Mouse (Mus musculus) right cerebral cortex, adult 18-20 months (tissue): ENCODE data around the gene Pkd1l1.
A peak's percentile ranks its signal among the peaks of the same experiment; 100 is the strongest.

Experiments used
- DNase-seq: peaks from one replicate; pipeline ENCODE4 v3.0.0; 2022; ENCODE audit warnings: mixed read lengths

Pkd1l1 gene

GRCm38 (mm10) chr11:8973166-8973565 lies at the start of gene Pkd1l1:
Gene Pkd1l1 (minus strand): TSS chr11:8973266.
- DNase-seq = no peak

GRCm38 (mm10) chr11:9020207-9020606 lies 47.1 kb upstream of the Pkd1l1 start:
- no peak for DNase-seq

DNA sequence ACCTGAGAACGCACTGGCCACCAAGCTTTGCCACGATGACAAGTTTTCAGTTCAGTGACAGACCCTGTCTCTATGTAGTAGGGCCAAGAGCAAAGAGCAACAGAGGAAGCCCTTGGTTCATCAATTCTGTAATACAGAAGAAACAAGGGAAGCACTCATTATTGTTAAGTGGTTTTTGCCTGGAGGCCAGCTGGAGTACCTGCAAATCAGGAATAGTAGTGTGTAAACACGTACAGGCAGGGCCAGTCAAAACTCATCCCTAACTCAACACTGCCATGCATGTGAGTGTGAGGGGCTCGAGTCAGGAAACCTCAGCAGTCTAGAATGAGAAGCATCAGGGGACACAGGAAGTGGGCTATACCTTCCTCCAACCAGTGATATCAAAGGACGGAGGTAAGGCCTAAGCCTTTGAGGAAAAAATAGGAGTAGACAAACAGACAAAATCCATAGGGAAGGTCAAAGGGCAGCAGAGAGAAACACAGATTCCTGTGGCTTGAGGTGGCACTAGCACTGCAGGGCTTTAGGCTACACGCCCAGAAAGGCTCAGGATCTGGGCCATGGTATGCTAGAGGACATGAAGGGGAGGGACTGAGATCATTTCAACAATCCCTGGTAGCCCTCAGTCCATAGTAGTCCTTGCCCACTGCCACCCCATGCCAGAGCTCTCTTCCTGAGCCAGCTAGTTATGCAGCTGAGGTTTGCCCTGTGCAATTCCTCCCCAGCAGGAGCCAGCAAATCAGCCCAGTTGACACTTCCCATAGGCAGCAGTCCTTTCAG lies 45.6 kb upstream of the Pkd1l1 start:
- DNase-seq = no peak

DNA sequence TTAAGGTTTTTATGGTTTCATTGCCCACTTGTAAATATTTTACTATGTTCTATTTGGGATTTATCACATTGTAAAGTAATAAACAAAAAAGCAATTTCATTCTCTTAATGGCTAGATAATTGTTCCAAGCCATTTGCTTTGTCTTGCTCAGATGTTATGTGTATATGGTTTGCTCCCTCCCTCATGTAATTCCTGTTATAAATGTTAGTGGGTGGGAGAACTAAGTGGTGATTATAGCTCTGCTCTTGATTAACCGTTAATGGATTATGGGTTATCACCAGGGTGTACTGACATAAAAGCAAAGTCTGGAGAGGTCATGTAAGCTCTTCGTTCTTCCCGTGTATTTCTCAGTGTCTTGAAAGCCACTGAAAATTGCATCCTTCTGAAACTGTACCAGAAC lies 41.7 kb upstream of the Pkd1l1 start:
- no peak for DNase-seq

DNA sequence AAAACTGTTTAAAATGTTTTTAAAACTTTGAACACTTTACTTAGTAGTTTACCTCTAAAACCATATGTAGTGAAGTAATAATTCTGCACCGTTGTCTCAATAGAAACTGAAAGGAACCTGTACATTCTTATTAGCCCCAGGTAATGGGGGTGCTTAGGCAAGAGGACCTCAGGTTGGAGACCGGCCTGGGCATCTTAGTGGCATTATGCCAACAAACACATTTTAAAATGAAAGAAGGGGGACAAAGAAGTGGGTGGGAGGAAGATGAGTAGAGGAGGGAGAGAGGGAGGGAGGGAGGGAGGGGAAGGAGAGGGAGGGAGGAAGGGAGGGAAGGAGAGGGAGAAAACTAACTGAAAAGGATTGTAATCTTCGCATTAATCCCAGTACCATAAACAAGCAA lies 38.3 kb upstream of the Pkd1l1 start:
- DNase-seq = no peak

DNA sequence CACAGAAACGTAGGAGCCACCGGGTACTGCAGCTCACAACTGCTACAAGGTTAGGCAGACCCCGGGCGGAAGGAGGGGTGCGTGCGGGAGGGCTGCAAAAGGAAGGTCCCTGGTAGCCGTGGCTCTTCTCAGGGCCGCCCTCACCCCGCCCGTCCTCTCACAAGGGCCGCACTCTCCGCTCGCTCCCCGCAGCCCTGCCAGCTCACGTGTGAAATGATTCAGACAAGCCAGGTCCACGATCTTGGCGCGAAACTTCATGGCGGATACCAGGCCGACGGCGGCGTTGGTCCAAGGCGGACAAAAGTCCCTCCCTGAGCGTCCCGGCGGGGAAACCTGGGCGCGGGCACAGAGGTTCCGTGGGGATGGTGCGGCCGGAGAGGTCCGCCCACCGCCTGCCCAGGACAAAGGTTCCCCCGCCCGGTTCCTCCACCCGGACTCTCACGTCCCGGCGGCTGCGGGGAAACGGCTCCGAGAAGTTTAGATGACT lies 37.8 kb upstream of the Pkd1l1 start, which contains the start of gene Hus1:
Gene Hus1 (minus strand): TSS at position 339 of the 487 bp plus-strand sequence.
- peak; percentile 82 for DNase-seq

DNA sequence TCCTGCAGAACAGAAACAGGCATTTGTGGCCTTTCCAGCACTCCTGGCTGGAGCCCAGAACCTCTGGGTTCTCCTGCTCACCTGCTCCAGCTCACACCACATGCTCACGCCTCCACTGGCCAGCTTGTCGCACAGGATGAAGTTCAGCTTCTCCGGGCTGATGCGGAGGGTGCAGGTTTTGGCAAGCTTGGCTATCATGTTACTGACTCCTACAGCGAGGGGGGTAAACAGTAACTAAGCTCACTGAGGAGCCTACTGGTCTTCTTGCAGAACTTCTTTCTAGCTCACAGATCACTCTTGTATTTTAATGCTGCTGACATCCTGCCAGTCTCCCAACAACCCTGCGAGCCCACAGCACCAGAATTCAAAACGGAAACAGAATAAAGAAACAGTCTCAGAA lies 37.4 kb upstream of the Pkd1l1 start:
- peak; percentile 12 for DNase-seq

- DNase-seq = no peak
Measured at GRCm38 (mm10) chr11:9008761-9009160, 35.7 kb upstream of the Pkd1l1 start.

- DNase-seq = no peak
Measured at GRCm38 (mm10) chr11:8988084-8988483, 15.0 kb upstream of the Pkd1l1 start.

DNA sequence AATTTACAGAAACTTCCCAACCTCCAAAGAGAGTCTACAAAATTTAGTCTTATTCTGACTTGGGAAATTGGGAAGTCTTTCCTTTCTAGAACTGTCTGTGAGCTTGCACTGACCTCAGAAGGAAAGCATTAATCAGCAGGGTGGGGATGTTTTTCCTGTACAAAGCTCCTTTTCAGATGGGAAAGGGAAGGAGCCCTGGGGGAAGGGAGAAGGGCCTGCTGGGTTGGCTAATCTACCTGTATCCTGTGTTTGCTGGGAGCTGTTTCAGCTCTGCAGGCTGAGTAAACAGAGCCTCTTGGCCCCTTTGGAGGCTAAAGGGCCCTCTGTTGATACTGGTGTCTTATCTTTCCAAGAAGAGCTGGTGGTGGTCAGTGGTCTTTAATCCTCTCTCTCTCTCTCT lies 13.0 kb upstream of the Pkd1l1 start:
- no peak for DNase-seq

DNA sequence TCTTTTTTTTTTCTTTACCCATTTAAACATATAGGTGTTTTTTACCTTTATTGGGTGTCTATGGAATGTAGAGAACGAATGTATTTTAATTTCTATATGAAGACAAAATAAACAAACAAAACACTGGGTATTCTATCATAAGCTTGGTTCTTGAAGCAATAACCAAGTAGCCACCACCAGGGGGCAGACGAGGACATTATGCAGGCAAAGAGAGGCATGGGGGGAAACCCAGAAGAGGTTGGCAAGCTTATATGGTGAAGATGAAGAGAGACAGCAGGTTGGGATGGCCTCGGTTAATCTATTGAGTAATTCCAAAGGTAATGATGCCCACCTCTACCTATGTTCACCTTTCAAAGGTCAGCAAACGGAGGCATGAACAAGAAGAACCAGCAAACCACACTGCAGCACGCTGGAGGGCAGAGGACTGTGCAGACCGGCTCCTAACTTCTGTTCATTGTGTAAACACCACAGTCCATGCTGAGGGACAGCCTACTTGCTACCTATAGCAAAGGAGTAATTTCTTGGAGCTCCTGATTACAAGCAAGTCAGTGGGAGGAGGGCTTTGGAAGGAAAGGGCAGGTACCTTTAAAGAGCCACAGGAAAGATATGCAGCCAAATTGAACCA lies 10.3 kb upstream of the Pkd1l1 start:
- peak; percentile 53 for DNase-seq

- DNase-seq = no peak
Measured at GRCm38 (mm10) chr11:8978154-8978553, 5.1 kb upstream of the Pkd1l1 start.

DNA sequence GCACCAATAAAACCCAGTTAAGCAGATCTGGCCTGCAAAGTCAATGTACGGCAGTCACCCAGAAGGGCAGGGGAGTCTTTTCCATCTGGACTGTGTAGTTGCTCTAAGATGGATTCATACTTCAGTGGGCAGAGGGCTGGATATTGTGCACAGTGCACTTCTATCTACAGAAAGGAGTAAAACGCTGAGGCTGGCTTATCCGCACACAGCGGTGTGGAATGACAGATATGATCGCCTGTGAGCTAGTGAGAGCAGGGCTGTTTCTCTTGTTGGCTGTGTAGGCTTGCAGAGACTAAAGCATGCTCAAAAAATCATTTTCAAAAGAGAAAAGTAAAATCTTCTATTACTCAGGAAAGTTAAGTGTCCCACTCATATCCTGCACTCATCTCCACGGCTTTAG lies 973 bp downstream of the Pkd1l1 start:
- DNase-seq = no peak

GRCm38 (mm10) chr11:8970509-8970908 lies 2.6 kb downstream of the Pkd1l1 start:
- DNase-seq = no peak

GRCm38 (mm10) chr11:8968094-8968493 lies 5.0 kb downstream of the Pkd1l1 start:
- DNase-seq = no peak

- peak; percentile 43 for DNase-seq
Measured at GRCm38 (mm10) chr11:8958572-8958971, 14.5 kb downstream of the Pkd1l1 start.

DNA sequence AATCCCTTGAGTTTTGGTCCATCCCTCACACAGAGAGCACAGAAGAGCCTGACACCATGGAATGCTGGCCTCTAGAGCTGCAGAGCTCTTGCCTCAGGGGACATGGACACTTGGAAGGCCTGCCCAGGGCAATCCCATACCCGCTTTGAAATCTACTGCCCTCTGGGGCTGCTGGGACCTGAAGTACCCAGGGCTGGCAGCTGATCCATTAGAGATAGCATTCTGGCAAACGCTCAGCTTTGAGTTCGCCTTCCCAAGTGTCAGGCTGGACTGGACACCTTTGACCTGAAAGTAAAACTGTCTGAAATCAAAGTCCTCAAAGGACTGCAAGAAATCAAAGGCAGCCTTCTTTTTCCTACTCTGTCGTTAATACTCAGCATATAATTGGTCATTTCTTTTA lies 15.0 kb downstream of the Pkd1l1 start:
- DNase-seq = no peak

- DNase-seq = no peak
Measured at GRCm38 (mm10) chr11:8957023-8957422, 16.0 kb downstream of the Pkd1l1 start.

DNA sequence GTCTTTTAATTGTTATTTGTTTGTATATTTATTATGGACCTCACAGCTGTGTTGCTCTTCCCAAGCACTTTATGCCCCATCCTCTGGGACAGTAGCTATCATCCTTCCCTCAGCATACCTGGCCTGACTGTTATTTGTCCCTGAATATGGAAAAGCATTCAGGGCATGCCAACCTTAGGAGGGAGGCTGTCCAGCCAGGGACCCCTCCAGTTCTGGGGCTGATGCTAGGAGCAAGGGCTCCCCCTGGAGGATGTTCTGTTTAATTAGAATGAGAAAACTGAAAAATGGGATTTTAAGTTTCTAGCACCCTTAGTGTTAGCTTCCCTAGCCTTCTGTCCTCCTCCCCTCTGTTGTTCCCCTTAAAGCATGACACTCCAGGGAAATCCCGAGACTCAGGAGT lies 17.4 kb downstream of the Pkd1l1 start:
- no peak for DNase-seq

DNA sequence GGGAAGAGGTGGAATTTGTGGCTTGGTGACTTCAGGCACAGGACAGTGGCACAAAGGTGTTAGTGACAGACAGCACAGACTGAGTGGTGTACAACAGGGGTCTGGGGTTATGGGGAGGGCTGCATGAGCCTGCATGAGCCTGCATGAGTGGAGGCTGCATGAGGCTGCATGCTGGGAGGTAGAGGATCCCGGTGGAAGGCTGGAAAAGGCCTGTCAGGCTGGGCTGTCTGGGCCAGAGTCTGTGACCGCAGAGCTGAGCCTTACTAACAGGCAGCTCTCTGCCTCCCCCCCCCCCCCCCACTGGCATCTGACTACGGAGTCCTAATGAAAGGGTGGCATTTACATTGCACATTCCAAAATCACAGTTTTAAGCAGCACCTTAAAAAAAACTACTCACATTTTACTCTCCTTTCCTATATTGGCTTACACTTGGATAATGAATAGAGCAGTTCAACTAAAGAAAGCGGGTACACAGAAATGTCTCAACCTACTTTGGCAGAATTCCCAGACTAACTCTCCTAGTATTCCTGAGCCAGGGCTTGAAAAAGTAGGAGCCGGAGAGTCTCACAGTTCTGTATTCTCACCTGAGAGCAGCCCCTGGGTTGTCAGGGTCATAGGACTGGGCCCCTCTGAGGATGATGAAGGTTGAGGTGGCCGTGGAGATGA lies 23.2 kb downstream of the Pkd1l1 start:
- DNase-seq = no peak

GRCm38 (mm10) chr11:8948871-8949270 lies 24.2 kb downstream of the Pkd1l1 start:
- DNase-seq = no peak

GRCm38 (mm10) chr11:8944114-8944513 lies 29.0 kb downstream of the Pkd1l1 start:
- no peak for DNase-seq

DNA sequence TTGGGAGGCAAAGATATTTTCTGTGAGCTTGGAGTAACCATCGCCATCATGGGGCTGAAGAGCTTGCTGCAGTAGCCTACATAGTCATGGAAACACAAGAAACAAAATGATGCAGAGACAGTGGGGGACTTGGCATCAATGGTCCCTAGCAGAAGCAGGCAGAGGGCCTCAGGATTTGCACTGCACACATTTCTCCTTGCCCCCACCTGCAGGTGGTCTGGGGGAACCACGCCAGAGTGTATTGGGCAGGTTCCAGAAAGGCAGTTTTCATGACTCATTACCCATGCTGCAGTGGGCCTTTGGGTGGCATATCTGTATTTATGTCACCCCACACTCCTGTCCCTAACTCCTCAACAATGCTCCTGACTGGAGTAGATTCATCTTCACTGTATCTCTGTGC lies 30.6 kb downstream of the Pkd1l1 start:
- DNase-seq = no peak
